Mouse (Mus musculus): ENCODE data around the gene Kcnip2. TPM values are rescaled to one million over a fixed set of nuclear protein-coding genes. Genes with fewer than 3 reads are reported as not detected.

Gene Kcnip2
- polyA plus RNA-seq, 1 experiment, result not detected

GRCm38 (mm10) chr19:45789365-45789764 is 26.5 kb downstream of the Kcnip2 start:
- H3K79me2 ChIP-seq (ENCODE audit: control insufficient read depth, insufficient read depth), result no peaks in the 10 kb centered on the region
- H3K79me3 ChIP-seq (ENCODE audit: low read depth), result no peaks in the 10 kb centered on the region
- TF ChIP-seq USF1 (IDR thresholded peaks at IDR 0.05; ENCODE audit: low read depth), result no peak
- no peak for TF ChIP-seq CTCF (IDR thresholded peaks at IDR 0.05; ENCODE audit: control insufficient read depth, insufficient read depth, insufficient read length)
- no peak for TF ChIP-seq MYOG (IDR thresholded peaks at IDR 0.05; ENCODE audit: control insufficient read depth, extremely low read depth, insufficient read length)
- no peak for TF ChIP-seq CEBPB (IDR thresholded peaks at IDR 0.05; ENCODE audit: low read depth)
- TF ChIP-seq FOSL1 (IDR thresholded peaks at IDR 0.05; ENCODE audit: insufficient read depth, low read length, poor library complexity, severe bottlenecking), result no peak
- TF ChIP-seq MYOD1 (IDR thresholded peaks at IDR 0.05; ENCODE audit: control insufficient read depth, insufficient read length, low read depth), result no peak
- no peak for TF ChIP-seq MAX (IDR thresholded peaks at IDR 0.05)
- no peak overlapping the region for H3ac ChIP-seq (ENCODE audit: control insufficient read depth, insufficient read length, low read depth)
- H3K36me3 ChIP-seq (ENCODE audit: control insufficient read depth, insufficient read depth), result no peaks in the 10 kb centered on the region
- no peaks in the 10 kb centered on the region for H3K27me3 ChIP-seq (ENCODE audit: control insufficient read depth, insufficient read depth, insufficient read length)
- no peak overlapping the region for H3K4me3 ChIP-seq (ENCODE audit: insufficient read depth, poor library complexity, severe bottlenecking)

GRCm38 (mm10) chr19:45788337-45788736 is 27.5 kb downstream of the Kcnip2 start:
- H3K36me3 ChIP-seq (ENCODE audit: control insufficient read depth, insufficient read depth), result no peaks in the 10 kb centered on the region
- no peaks in the 10 kb centered on the region for H3K27me3 ChIP-seq (ENCODE audit: control insufficient read depth, insufficient read depth, insufficient read length)
- no peaks in the 10 kb centered on the region for H3K79me2 ChIP-seq (ENCODE audit: control insufficient read depth, insufficient read depth)
- no peak overlapping the region for H3ac ChIP-seq (ENCODE audit: control insufficient read depth, insufficient read length, low read depth)
- no peak overlapping the region for H3K4me3 ChIP-seq (ENCODE audit: insufficient read depth, poor library complexity, severe bottlenecking)
- H3K79me3 ChIP-seq (ENCODE audit: low read depth), result no peaks in the 10 kb centered on the region
- TF ChIP-seq USF1 (IDR thresholded peaks at IDR 0.05; ENCODE audit: low read depth) (no peak), MYOG (IDR thresholded peaks at IDR 0.05; ENCODE audit: control insufficient read depth, extremely low read depth, insufficient read length) (no peak), CTCF (IDR thresholded peaks at IDR 0.05; ENCODE audit: control insufficient read depth, insufficient read depth, insufficient read length) (no peak)

- Histone ChIP-seq H3K4me3 (ENCODE audit: insufficient read depth, poor library complexity, severe bottlenecking) (no peak overlapping the region), H3ac (ENCODE audit: control insufficient read depth, insufficient read length, low read depth) (no peak overlapping the region), H3K79me2 (ENCODE audit: control insufficient read depth, insufficient read depth) (peaks cover 8% of the 10 kb centered on the region), H3K36me3 (ENCODE audit: control insufficient read depth, insufficient read depth) (no peaks in the 10 kb centered on the region), H3K79me3 (ENCODE audit: low read depth) (peaks cover 5% of the 10 kb centered on the region), H3K27me3 (ENCODE audit: control insufficient read depth, insufficient read depth, insufficient read length) (no peaks in the 10 kb centered on the region)
- TF ChIP-seq CTCF (IDR thresholded peaks at IDR 0.05; ENCODE audit: control insufficient read depth, insufficient read depth, insufficient read length) (no peak), CEBPB (IDR thresholded peaks at IDR 0.05; ENCODE audit: low read depth) (no peak), FOSL1 (IDR thresholded peaks at IDR 0.05; ENCODE audit: insufficient read depth, low read length, poor library complexity, severe bottlenecking) (no peak)
Observed at GRCm38 (mm10) chr19:45787450-45787849, 28.4 kb downstream of the Kcnip2 start.

- Histone ChIP-seq H3ac (ENCODE audit: control insufficient read depth, insufficient read length, low read depth) (no peak overlapping the region), H3K36me3 (ENCODE audit: control insufficient read depth, insufficient read depth) (peaks cover 1% of the 10 kb centered on the region), H3K4me3 (ENCODE audit: insufficient read depth, poor library complexity, severe bottlenecking) (no peak overlapping the region), H3K27me3 (ENCODE audit: control insufficient read depth, insufficient read depth, insufficient read length) (no peaks in the 10 kb centered on the region), H3K79me3 (ENCODE audit: low read depth) (peaks cover 25% of the 10 kb centered on the region), H3K79me2 (ENCODE audit: control insufficient read depth, insufficient read depth) (peaks cover 27% of the 10 kb centered on the region)
- TF ChIP-seq MYOD1 (IDR thresholded peaks at IDR 0.05; ENCODE audit: control insufficient read depth, insufficient read length, low read depth), result no peak
- TF ChIP-seq MYOG (IDR thresholded peaks at IDR 0.05; ENCODE audit: control insufficient read depth, extremely low read depth, insufficient read length), result no peak
- TF ChIP-seq USF1 (IDR thresholded peaks at IDR 0.05; ENCODE audit: low read depth), result no peak
- TF ChIP-seq CTCF (IDR thresholded peaks at IDR 0.05; ENCODE audit: control insufficient read depth, insufficient read depth, insufficient read length), result no peak
- no peak for TF ChIP-seq FOSL1 (IDR thresholded peaks at IDR 0.05; ENCODE audit: insufficient read depth, low read length, poor library complexity, severe bottlenecking)
- TF ChIP-seq MAX (IDR thresholded peaks at IDR 0.05), result no peak
- TF ChIP-seq CEBPB (IDR thresholded peaks at IDR 0.05; ENCODE audit: low read depth), result no peak
Observed at GRCm38 (mm10) chr19:45785470-45785869, 30.4 kb downstream of the Kcnip2 start.

GRCm38 (mm10) chr19:45783933-45784576 is 31.8 kb downstream of the Kcnip2 start:
- TF ChIP-seq CEBPB (IDR thresholded peaks at IDR 0.05; ENCODE audit: low read depth) (no peak), FOSL1 (IDR thresholded peaks at IDR 0.05; ENCODE audit: insufficient read depth, low read length, poor library complexity, severe bottlenecking) (no peak)
- Histone ChIP-seq H3K79me2 (ENCODE audit: control insufficient read depth, insufficient read depth) (peaks cover 42% of the 10 kb centered on the region), H3K27me3 (ENCODE audit: control insufficient read depth, insufficient read depth, insufficient read length) (no peaks in the 10 kb centered on the region), H3K79me3 (ENCODE audit: low read depth) (peaks cover 39% of the 10 kb centered on the region), H3K36me3 (ENCODE audit: control insufficient read depth, insufficient read depth) (peaks cover 16% of the 10 kb centered on the region), H3ac (ENCODE audit: control insufficient read depth, insufficient read length, low read depth) (peak overlapping the region; percentile 55), H3K4me3 (ENCODE audit: insufficient read depth, poor library complexity, severe bottlenecking) (no peak overlapping the region)

DNA sequence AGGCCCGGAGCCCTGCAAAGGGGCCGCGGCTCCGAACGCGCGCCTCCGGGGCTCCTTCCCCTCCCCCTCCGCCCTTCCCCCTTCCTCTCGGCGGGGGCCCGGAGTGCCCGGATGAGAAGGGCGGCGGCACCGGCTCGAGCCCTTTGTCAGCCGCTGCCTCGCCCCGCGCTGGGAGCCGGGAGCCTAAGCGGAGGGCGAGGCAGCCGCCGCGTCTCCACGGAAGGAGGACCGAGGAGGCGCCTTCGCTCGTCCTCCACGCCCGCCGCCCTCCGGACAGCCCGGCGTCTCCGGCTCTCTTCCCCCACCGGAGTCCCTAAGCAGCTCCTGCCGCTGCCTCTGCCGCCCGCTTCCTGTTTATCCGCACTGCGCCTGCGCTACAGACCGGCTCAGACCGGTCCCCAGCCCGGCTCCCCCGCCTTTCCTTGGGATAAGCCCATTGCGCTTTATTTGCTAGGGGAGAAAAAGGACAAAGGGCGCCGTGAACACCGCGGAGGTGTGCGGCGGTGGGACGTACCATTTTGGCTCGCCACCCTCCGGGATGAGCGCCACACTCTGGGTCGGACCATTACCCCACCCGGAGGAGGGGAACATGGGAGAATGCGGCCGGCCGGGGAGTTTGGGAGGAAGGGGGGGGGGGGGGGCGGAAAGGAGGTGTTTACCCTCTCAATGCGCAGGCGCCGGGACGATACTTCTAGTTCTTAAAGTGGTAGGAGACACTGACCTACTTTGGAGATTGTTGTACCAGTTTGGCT is 32.5 kb downstream of the Kcnip2 start, which contains the start of gene Mgea5:
Gene Mgea5 (minus strand): TSS at position 657 of the 752 bp plus-strand sequence.
- H3ac ChIP-seq (ENCODE audit: control insufficient read depth, insufficient read length, low read depth), result peak within 1 kb of the TSS; percentile 89
- peaks cover 49% of the 10 kb centered on the region for H3K79me2 ChIP-seq (ENCODE audit: control insufficient read depth, insufficient read depth)
- no peak for TF ChIP-seq USF1 (IDR thresholded peaks at IDR 0.05; ENCODE audit: low read depth)
- TF ChIP-seq MAX (IDR thresholded peaks at IDR 0.05), result peak; percentile 23
- H3K79me3 ChIP-seq (ENCODE audit: low read depth), result peaks cover 44% of the 10 kb centered on the region
- peaks cover 23% of the 10 kb centered on the region for H3K36me3 ChIP-seq (ENCODE audit: control insufficient read depth, insufficient read depth)
- peak within 1 kb of the TSS; percentile 87 for H3K4me3 ChIP-seq (ENCODE audit: insufficient read depth, poor library complexity, severe bottlenecking)
- H3K27me3 ChIP-seq (ENCODE audit: control insufficient read depth, insufficient read depth, insufficient read length), result no peaks in the 10 kb centered on the region

All from C2C12 (cell line).